In genomic region chr6:3512611-3513010, GRCm38 (mm10) we compare ENCODE assay signal across 9 mouse cellular contexts. TPM values are rescaled to one million over a fixed set of nuclear protein-coding genes. Genes with fewer than 3 reads are reported as not detected.
DNase-seq lines count a peak whose midpoint lies in the region; ATAC-seq and TF ChIP-seq lines count a peak whose summit lies in the region.
"Had no signal": no experiment of that assay in that cellular context is flagged by ENCODE, and none has a peak within 500 bp of the region (broad histone marks: within the 10 kb centered on the region; RNA-seq: fewer than 3 reads in every experiment).

No protein-coding gene starts in this region.

- no peak for TF ChIP-seq CTCF in olfactory bulb, adult 2 months (IDR thresholded peaks at IDR 0.05; ENCODE audit: insufficient read depth, low read depth, low read length)

- no peak for TF ChIP-seq POLR2A in olfactory bulb, adult 2 months (IDR thresholded peaks at IDR 0.05; ENCODE audit: insufficient read depth, low read depth, low read length)

- WGBS in embryonic facial prominence, embryonic 14.5 days = 58% methylated on average over 3 of the region's 3 CpGs
- 31% methylated on average over 3 of the region's 3 CpGs for WGBS in olfactory bulb, adult 2 months

- H3K9ac ChIP-seq in embryonic facial prominence, embryonic 14.5 days (ENCODE audit: low read depth, low read length) = no peak overlapping the region

- H3K9me3 ChIP-seq in embryonic facial prominence, embryonic 14.5 days (ENCODE audit: control insufficient read depth, low read length) = no peaks in the 10 kb centered on the region

- H3K27me3 ChIP-seq in embryonic facial prominence, embryonic 14.5 days (replicated peaks; ENCODE audit: control insufficient read depth, insufficient read depth, low read length) = no peaks in the 10 kb centered on the region

- no peaks in the 10 kb centered on the region for H3K4me1 ChIP-seq in embryonic facial prominence, embryonic 14.5 days (ENCODE audit: control insufficient read depth, insufficient read depth, low read length)
- peaks cover 5% of the 10 kb centered on the region for H3K4me1 ChIP-seq in olfactory bulb, adult 2 months (ENCODE audit: control insufficient read depth, insufficient read depth, low read length)

- ATAC-seq in embryonic facial prominence, embryonic 14.5 days (ENCODE audit: low read depth) = peak; percentile 60; the same call in 1 of the 2 replicates

- H3K27ac ChIP-seq in embryonic facial prominence, embryonic 14.5 days (replicated peaks; ENCODE audit: low read depth, low read length) = no peak overlapping the region
- peak overlapping the region; percentile 40; the same call in 1 of the 2 replicates for H3K27ac ChIP-seq in olfactory bulb, adult 2 months (ENCODE audit: insufficient read depth, low read depth, low read length)

- H3K36me3 ChIP-seq in embryonic facial prominence, embryonic 14.5 days (ENCODE audit: control insufficient read depth, insufficient read depth, low read length) = no peaks in the 10 kb centered on the region

- no peak overlapping the region for H3K4me2 ChIP-seq in embryonic facial prominence, embryonic 14.5 days (ENCODE audit: low read depth, low read length)

- DNase-seq in layer of hippocampus, adult 11-12 months (ENCODE audit: low spot score) = peak; percentile 22
- DNase-seq in layer of hippocampus, adult 9-10 months (ENCODE audit: low spot score) = no peak
- peak; percentile 14 for DNase-seq in embryonic facial prominence, embryonic 14.5 days (ENCODE audit: low spot score)
- peak; percentile 19 to 39 for DNase-seq in layer of hippocampus, adult 8-10 months (ENCODE audit: low spot score in 2 of 2)
- no peak for DNase-seq in adrenal gland, adult (ENCODE audit: inconsistent age in 2 of 2, low spot score in 1 of 2)
- no peak for DNase-seq in lung, postnatal 14 days
- DNase-seq in kidney, postnatal 10 days = no peak

- H3K4me3 ChIP-seq in embryonic facial prominence, embryonic 14.5 days (ENCODE audit: low read depth, low read length) = no peak overlapping the region
- H3K4me3 ChIP-seq in olfactory bulb, adult 2 months (ENCODE audit: insufficient read depth, low read depth, low read length) = no peak overlapping the region

RNA-seq across cellular contexts. Expression of gene Vps50, which starts 14.4 kb away (rescaled TPM):
- 24.8 and 28.2 TPM in 2 replicates for polyA plus RNA-seq in embryonic facial prominence, embryonic 14.5 days (2014; fragmentation: Nextera tagmentation; extraction: Ambion mirVana)
- total RNA-seq in layer of hippocampus, adult 8-10 months (2022) = 10 to 100 TPM; 51.0 to 57.7 (median 54.3) TPM
- not detected in 2 replicates for polyA plus RNA-seq in olfactory bulb, adult 2 months (2012; ENCODE audit: insufficient read depth, insufficient read length, low replicate concordance, missing spikeins)

RNA-seq across cellular contexts. Expression of gene Hepacam2, which starts 14.5 kb away (rescaled TPM):
- 0.35 and 0.86 TPM in 2 replicates for polyA plus RNA-seq in embryonic facial prominence, embryonic 14.5 days (2014; fragmentation: Nextera tagmentation; extraction: Ambion mirVana)
- under 1 TPM; 0.19 to 0.73 (median 0.36) TPM for total RNA-seq in layer of hippocampus, adult 8-10 months (2022)
- polyA plus RNA-seq in olfactory bulb, adult 2 months (2012; ENCODE audit: insufficient read depth, insufficient read length, low replicate concordance, missing spikeins) = not detected in 2 replicates
- polyA plus RNA-seq: heart, postnatal 0 days had no signal

Comparison
In these comparisons a context has a peak if more than half of its experiments do, and no peak if none do; other contexts are left out.
1. DNase-seq: peak in layer of hippocampus, adult 11-12 months (single experiment), embryonic facial prominence, embryonic 14.5 days (single experiment) and layer of hippocampus, adult 8-10 months (2 of 2); none in layer of hippocampus, adult 9-10 months (single experiment), adrenal gland, adult (0 of 2), lung, postnatal 14 days (single experiment) and kidney, postnatal 10 days (single experiment).